Mouse (Mus musculus) embryonic facial prominence, embryonic 10.5 days (tissue): ENCODE measurements at regions not wholly inside any gene's neighbourhood (a gene's known extent, or its start where the extent isn't known, plus 50 kb on each side); places are given as distances from the start of the nearest gene placed in this dataset.

Source experiments
- DNase-seq: peaks from one replicate; pipeline ENCODE4 v3.0.0-alpha.2; 2017; ENCODE audit warnings: low spot score
- H3K27ac ChIP-seq: fragments of 300-500 bp; sonication (generic); replicated peaks from 2 replicates; pipeline ENCODE4 v1.5.1; 2016; ENCODE audit warnings: mild to moderate bottlenecking
- H3K27me3 ChIP-seq: fragments of 300-500 bp; sonication (generic); replicated peaks from 2 replicates; pipeline ENCODE4 v1.6.1; 2016; ENCODE audit warnings: low read depth, mild to moderate bottlenecking; ENCODE audit not compliant: poor library complexity, severe bottlenecking
- H3K36me3 ChIP-seq: fragments of 300-500 bp; sonication (generic); replicated peaks from 2 replicates; pipeline ENCODE4 v1.6.1; 2016; ENCODE audit warnings: mild to moderate bottlenecking, moderate library complexity
- H3K4me1 ChIP-seq: fragments of 300-500 bp; sonication (generic); 2 replicates; pipeline ENCODE4 v1.6.1; 2016
- H3K4me3 ChIP-seq: fragments of 300-500 bp; sonication (generic); 2 replicates; pipeline ENCODE4 v1.5.1; 2016; ENCODE audit warnings: mild to moderate bottlenecking, moderate library complexity
- H3K9me3 ChIP-seq: fragments of 300-500 bp; sonication (generic); 2 replicates; pipeline ENCODE4 v1.6.1; 2016; ENCODE audit warnings: mild to moderate bottlenecking
- WGBS: fragments of 180-500 bp; shearing (Covaris S2); methylation state at CpG from one replicate; pipeline ENCODE4 v1.1.7; 2016; 5-methylcytosine and 5-hydroxymethylcytosine counted together

GRCm38 (mm10) chr5:149338016-149338696 is 73.4 kb upstream of the Medag start:
- Histone ChIP-seq H3K27me3 (0 out of 2 replicates have a peak, but pooled peaks cover 5% of the 10 kb centered on the region), H3K36me3 (no peaks in the 10 kb centered on the region), H3K4me3 (peak overlapping the region; percentile 15; the same call in 1 of the 2 replicates), H3K4me1 (peaks cover 52% of the 10 kb centered on the region), H3K27ac (peak overlapping the region; percentile 85), H3K9me3 (no peaks in the 10 kb centered on the region)
- peak; percentile 73 for DNase-seq
- 43% methylated on average over 15 of the region's 15 CpGs for WGBS

- Histone ChIP-seq H3K9me3 (no peaks in the 10 kb centered on the region), H3K27ac (peak overlapping the region; percentile 85), H3K36me3 (no peaks in the 10 kb centered on the region), H3K4me3 (no peak overlapping the region), H3K4me1 (peaks cover 52% of the 10 kb centered on the region), H3K27me3 (0 out of 2 replicates have a peak, but pooled peaks cover 5% of the 10 kb centered on the region)
- peak; percentile 52 for DNase-seq
- WGBS: 34% methylated on average over 5 of the region's 5 CpGs
Observed at GRCm38 (mm10) chr5:149338697-149339078, 72.9 kb upstream of the Medag start.

GRCm38 (mm10) chr5:149340361-149340760 is 71.2 kb upstream of the Medag start:
- Histone ChIP-seq H3K9me3 (no peaks in the 10 kb centered on the region), H3K4me1 (peaks cover 48% of the 10 kb centered on the region), H3K27ac (no peak overlapping the region; the same call in 1 of the 2 replicates), H3K4me3 (no peak overlapping the region), H3K27me3 (0 out of 2 replicates have a peak, but pooled peaks cover 5% of the 10 kb centered on the region), H3K36me3 (no peaks in the 10 kb centered on the region)
- 81% methylated on average over 7 of the region's 7 CpGs for WGBS
- no peak for DNase-seq

GRCm38 (mm10) chr5:149341461-149341860 is 70.1 kb upstream of the Medag start:
- Histone ChIP-seq H3K27ac (peak overlapping the region; percentile 42; the same call in 1 of the 2 replicates), H3K36me3 (no peaks in the 10 kb centered on the region), H3K27me3 (0 out of 2 replicates have a peak, but pooled peaks cover 5% of the 10 kb centered on the region), H3K4me3 (no peak overlapping the region), H3K4me1 (peaks cover 37% of the 10 kb centered on the region), H3K9me3 (no peaks in the 10 kb centered on the region)
- no peak for DNase-seq
- WGBS: 66% methylated on average over 6 of the region's 6 CpGs

- H3K27ac ChIP-seq: no peak overlapping the region
- H3K4me1 ChIP-seq: peaks cover 13% of the 10 kb centered on the region
- no peaks in the 10 kb centered on the region for H3K9me3 ChIP-seq
- no peak overlapping the region for H3K4me3 ChIP-seq
- no peak for DNase-seq
- no peaks in the 10 kb centered on the region for H3K27me3 ChIP-seq
- H3K36me3 ChIP-seq: no peaks in the 10 kb centered on the region
- WGBS: 90% methylated on average over 21 of the region's 21 CpGs
Observed at GRCm38 (mm10) chr5:149343610-149344527, 67.7 kb upstream of the Medag start.

- 91% methylated on average over 4 of the region's 4 CpGs for WGBS
- Histone ChIP-seq H3K36me3 (no peaks in the 10 kb centered on the region), H3K27me3 (no peaks in the 10 kb centered on the region), H3K27ac (no peak overlapping the region), H3K4me3 (no peak overlapping the region), H3K4me1 (peaks cover 13% of the 10 kb centered on the region), H3K9me3 (no peaks in the 10 kb centered on the region)
- DNase-seq: no peak
Observed at GRCm38 (mm10) chr5:149344528-149344855, 67.1 kb upstream of the Medag start.

GRCm38 (mm10) chr5:149345161-149345560 is 66.4 kb upstream of the Medag start:
- WGBS: 91% methylated on average over 6 of the region's 6 CpGs
- Histone ChIP-seq H3K27me3 (no peaks in the 10 kb centered on the region), H3K36me3 (no peaks in the 10 kb centered on the region), H3K4me3 (no peak overlapping the region), H3K27ac (no peak overlapping the region), H3K9me3 (no peaks in the 10 kb centered on the region), H3K4me1 (peaks cover 17% of the 10 kb centered on the region)
- no peak for DNase-seq

- 61% methylated on average over 8 of the region's 8 CpGs for WGBS
- Histone ChIP-seq H3K27me3 (no peaks in the 10 kb centered on the region), H3K4me3 (no peak overlapping the region), H3K27ac (no peak overlapping the region), H3K36me3 (no peaks in the 10 kb centered on the region), H3K4me1 (peaks cover 32% of the 10 kb centered on the region), H3K9me3 (no peaks in the 10 kb centered on the region)
- no peak for DNase-seq
Observed at GRCm38 (mm10) chr5:149349685-149350084, 61.9 kb upstream of the Medag start.

- DNase-seq: peak; percentile 80
- 27% methylated on average over 14 of the region's 14 CpGs for WGBS
- no peaks in the 10 kb centered on the region for H3K9me3 ChIP-seq
- H3K27me3 ChIP-seq: no peaks in the 10 kb centered on the region
- H3K4me3 ChIP-seq: peak overlapping the region; percentile 23; the same call in 1 of the 2 replicates
- peaks cover 40% of the 10 kb centered on the region for H3K4me1 ChIP-seq
- H3K27ac ChIP-seq: peak overlapping the region; percentile 82
- no peaks in the 10 kb centered on the region for H3K36me3 ChIP-seq
Observed at GRCm38 (mm10) chr5:149353039-149353655, 58.4 kb upstream of the Medag start.

GRCm38 (mm10) chr5:149354448-149355115 is 57.0 kb upstream of the Medag start:
- Histone ChIP-seq H3K27ac (peak overlapping the region; percentile 82; the same call in 1 of the 2 replicates), H3K36me3 (no peaks in the 10 kb centered on the region; the same call in 1 of the 2 replicates), H3K9me3 (peaks cover 1% of the 10 kb centered on the region; the same call in 1 of the 2 replicates), H3K27me3 (no peaks in the 10 kb centered on the region), H3K4me3 (no peak overlapping the region), H3K4me1 (peaks cover 38% of the 10 kb centered on the region)
- 80% methylated on average over 4 of the region's 4 CpGs for WGBS
- no peak for DNase-seq

GRCm38 (mm10) chr5:149355131-149355530 is 56.4 kb upstream of the Medag start:
- Histone ChIP-seq H3K27me3 (no peaks in the 10 kb centered on the region), H3K36me3 (no peaks in the 10 kb centered on the region; the same call in 1 of the 2 replicates), H3K4me1 (peaks cover 35% of the 10 kb centered on the region), H3K9me3 (peaks cover 7% of the 10 kb centered on the region; the same call in 1 of the 2 replicates), H3K27ac (no peak overlapping the region), H3K4me3 (no peak overlapping the region)
- no peak for DNase-seq
- 87% methylated on average over 7 of the region's 7 CpGs for WGBS

GRCm38 (mm10) chr5:149356970-149357369 is 54.6 kb upstream of the Medag start:
- H3K4me3 ChIP-seq: no peak overlapping the region
- 92% methylated on average over 1 of the region's 1 CpGs for WGBS
- H3K27me3 ChIP-seq: no peaks in the 10 kb centered on the region
- H3K27ac ChIP-seq: no peak overlapping the region
- DNase-seq: no peak
- no peaks in the 10 kb centered on the region; the same call in 1 of the 2 replicates for H3K36me3 ChIP-seq
- H3K9me3 ChIP-seq: peaks cover 8% of the 10 kb centered on the region; the same call in 1 of the 2 replicates
- H3K4me1 ChIP-seq: peaks cover 35% of the 10 kb centered on the region
